Mouse (Mus musculus): ENCODE data around the gene Sass6. TPM values are rescaled to one million over a fixed set of nuclear protein-coding genes. Genes with fewer than 3 reads are reported as not detected.
"Not testable (repeated sequence)": the region's sequence is repeated elsewhere in the genome, so short reads cannot be mapped to it uniquely, and the experiment has no call there.

Sass6 gene
- polyA plus RNA-seq, 1 experiment: 14.6 TPM

DNA sequence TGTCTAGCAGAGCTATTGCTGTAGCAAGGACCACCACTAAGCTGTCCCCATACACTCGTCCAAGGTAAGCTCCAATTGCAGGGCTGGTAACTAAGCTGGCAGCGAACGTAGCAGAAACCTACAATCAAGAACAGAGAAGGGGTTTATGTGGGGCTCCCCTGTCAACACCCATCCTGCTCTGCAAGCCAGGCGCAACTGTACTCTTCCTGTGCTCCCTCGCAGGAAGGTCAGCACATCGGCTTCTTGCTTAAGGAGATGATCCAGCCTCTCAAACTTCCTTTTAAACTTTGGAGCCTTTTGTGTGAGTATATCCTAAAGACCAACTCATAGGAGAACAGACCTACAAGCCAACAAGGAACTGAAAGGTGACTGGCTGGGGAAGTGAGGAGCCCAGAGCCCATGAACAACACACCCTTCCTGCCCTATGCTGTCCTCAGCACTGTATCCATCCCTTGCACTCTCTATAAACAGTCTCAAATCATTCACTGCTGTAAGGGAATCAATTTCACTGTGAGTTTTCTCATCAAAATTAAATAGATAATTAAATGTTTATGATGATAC, 47.1 kb downstream of the Sass6 start:
- no peak for TF ChIP-seq POLR2A (IDR thresholded peaks at IDR 0.05; ENCODE audit: low read depth, low read length)
- no peak for TF ChIP-seq CTCF (IDR thresholded peaks at IDR 0.05; ENCODE audit: borderline replicate concordance, insufficient read depth, low read length)
- H3K27ac ChIP-seq (ENCODE audit: insufficient read depth, low read length): no peak overlapping the region
- no peak overlapping the region for H3K4me3 ChIP-seq (ENCODE audit: insufficient read depth, low read length)
- H3K4me1 ChIP-seq (ENCODE audit: control insufficient read depth, insufficient read depth, low read length): no peaks in the 10 kb centered on the region

GRCm38 (mm10) chr3:116642373-116642772, 47.6 kb downstream of the Sass6 start:
- Histone ChIP-seq H3K4me3 (ENCODE audit: insufficient read depth, low read length) (no peak overlapping the region), H3K4me1 (ENCODE audit: control insufficient read depth, insufficient read depth, low read length) (no peaks in the 10 kb centered on the region), H3K27ac (ENCODE audit: insufficient read depth, low read length) (no peak overlapping the region)
- no peak for TF ChIP-seq POLR2A (IDR thresholded peaks at IDR 0.05; ENCODE audit: low read depth, low read length)
- TF ChIP-seq CTCF (IDR thresholded peaks at IDR 0.05; ENCODE audit: borderline replicate concordance, insufficient read depth, low read length): no peak

DNA sequence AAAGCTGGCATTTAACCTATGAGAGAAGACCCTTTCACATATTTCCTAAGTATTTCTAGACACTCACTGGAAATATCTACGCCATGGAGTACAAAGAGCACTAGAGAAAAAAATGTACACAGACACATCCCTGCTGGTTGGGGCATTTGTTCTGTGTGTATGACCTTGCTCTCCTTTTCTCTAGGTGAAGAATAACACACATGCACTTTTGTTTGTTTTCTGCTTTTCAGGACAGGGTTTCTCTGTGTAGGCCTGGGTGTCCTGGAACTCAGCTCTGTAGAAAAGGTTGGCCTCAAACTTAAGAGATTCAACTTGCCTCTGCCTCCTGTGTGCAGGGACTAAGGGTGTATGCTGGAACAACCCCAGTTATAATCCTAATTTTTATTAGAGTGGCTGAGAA, 51.6 kb downstream of the Sass6 start:
- Histone ChIP-seq H3K4me1 (ENCODE audit: control insufficient read depth, insufficient read depth, low read length) (no peaks in the 10 kb centered on the region), H3K27ac (ENCODE audit: insufficient read depth, low read length) (no peak overlapping the region), H3K4me3 (ENCODE audit: insufficient read depth, low read length) (no peak overlapping the region)
- TF ChIP-seq CTCF (IDR thresholded peaks at IDR 0.05; ENCODE audit: borderline replicate concordance, insufficient read depth, low read length) (no peak), POLR2A (IDR thresholded peaks at IDR 0.05; ENCODE audit: low read depth, low read length) (no peak)

GRCm38 (mm10) chr3:116648805-116649204, 54.0 kb downstream of the Sass6 start:
- H3K4me3 ChIP-seq (ENCODE audit: insufficient read depth, low read length): no peak overlapping the region
- peaks cover 9% of the 10 kb centered on the region for H3K4me1 ChIP-seq (ENCODE audit: control insufficient read depth, insufficient read depth, low read length)
- TF ChIP-seq CTCF (IDR thresholded peaks at IDR 0.05; ENCODE audit: borderline replicate concordance, insufficient read depth, low read length): no peak
- no peak for TF ChIP-seq POLR2A (IDR thresholded peaks at IDR 0.05; ENCODE audit: low read depth, low read length)
- no peak overlapping the region for H3K27ac ChIP-seq (ENCODE audit: insufficient read depth, low read length)

- Histone ChIP-seq H3K4me3 (ENCODE audit: insufficient read depth, low read length) (no peak overlapping the region), H3K27ac (ENCODE audit: insufficient read depth, low read length) (no peak overlapping the region), H3K4me1 (ENCODE audit: control insufficient read depth, insufficient read depth, low read length) (peaks cover 9% of the 10 kb centered on the region)
- TF ChIP-seq POLR2A (IDR thresholded peaks at IDR 0.05; ENCODE audit: low read depth, low read length): no peak
- TF ChIP-seq CTCF (IDR thresholded peaks at IDR 0.05; ENCODE audit: borderline replicate concordance, insufficient read depth, low read length): no peak
These were observed 55.9 kb downstream of the Sass6 start for GRCm38 (mm10) chr3:116650698-116651097.

DNA sequence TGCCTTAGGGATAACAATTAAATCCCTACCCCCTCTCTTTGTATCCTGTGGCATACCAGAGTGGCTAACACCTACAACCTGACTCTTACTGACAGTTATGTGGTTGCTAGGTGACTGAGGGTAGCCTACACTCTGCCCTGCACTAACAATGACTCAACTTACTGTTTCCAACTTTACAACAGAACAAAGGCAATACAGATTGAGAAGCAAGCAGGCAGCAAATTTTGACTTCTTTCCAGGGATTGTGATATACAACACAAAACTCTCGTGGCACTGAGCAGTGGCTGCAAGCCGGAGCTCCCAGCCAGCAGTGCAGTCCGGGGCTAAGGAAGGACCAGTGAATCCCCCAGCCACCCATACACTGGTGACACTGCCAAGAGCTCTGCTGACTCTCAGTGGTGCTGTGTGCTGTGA, 57.3 kb downstream of the Sass6 start:
- Histone ChIP-seq H3K27ac (ENCODE audit: insufficient read depth, low read length) (no peak overlapping the region), H3K4me1 (ENCODE audit: control insufficient read depth, insufficient read depth, low read length) (peaks cover 10% of the 10 kb centered on the region), H3K4me3 (ENCODE audit: insufficient read depth, low read length) (no peak overlapping the region)
- no peak for TF ChIP-seq POLR2A (IDR thresholded peaks at IDR 0.05; ENCODE audit: low read depth, low read length)

GRCm38 (mm10) chr3:116653278-116653945, 58.6 kb downstream of the Sass6 start:
- Histone ChIP-seq H3K27ac (ENCODE audit: insufficient read depth, low read length) (no peak overlapping the region), H3K4me3 (ENCODE audit: insufficient read depth, low read length) (no peak overlapping the region), H3K4me1 (ENCODE audit: control insufficient read depth, insufficient read depth, low read length) (peaks cover 12% of the 10 kb centered on the region)
- TF ChIP-seq CTCF (IDR thresholded peaks at IDR 0.05; ENCODE audit: borderline replicate concordance, insufficient read depth, low read length): no peak
- no peak for TF ChIP-seq POLR2A (IDR thresholded peaks at IDR 0.05; ENCODE audit: low read depth, low read length)

DNA sequence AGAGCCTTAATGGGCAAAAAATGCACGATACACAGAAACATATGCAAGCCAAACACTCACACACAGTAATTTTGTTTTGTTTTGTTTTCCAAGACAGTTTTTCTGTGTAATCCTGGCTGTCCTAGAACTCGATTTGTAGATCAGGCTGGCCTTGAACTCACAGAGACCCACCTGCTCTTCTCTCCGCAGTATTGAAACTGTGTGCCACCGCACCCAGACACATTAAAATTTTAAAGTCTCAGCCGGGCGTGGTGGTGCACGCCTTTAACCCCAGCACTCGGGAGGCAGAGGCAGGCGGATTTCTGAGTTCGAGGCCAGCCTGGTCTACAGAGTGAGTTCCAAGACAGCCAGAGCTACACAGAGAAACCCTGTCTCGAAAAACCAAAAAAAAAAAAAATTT, 59.3 kb downstream of the Sass6 start:
- H3K4me3 ChIP-seq (ENCODE audit: insufficient read depth, low read length): not testable (repeated sequence)
- H3K4me1 ChIP-seq (ENCODE audit: control insufficient read depth, insufficient read depth, low read length): peaks cover 12% of the 10 kb centered on the region

DNA sequence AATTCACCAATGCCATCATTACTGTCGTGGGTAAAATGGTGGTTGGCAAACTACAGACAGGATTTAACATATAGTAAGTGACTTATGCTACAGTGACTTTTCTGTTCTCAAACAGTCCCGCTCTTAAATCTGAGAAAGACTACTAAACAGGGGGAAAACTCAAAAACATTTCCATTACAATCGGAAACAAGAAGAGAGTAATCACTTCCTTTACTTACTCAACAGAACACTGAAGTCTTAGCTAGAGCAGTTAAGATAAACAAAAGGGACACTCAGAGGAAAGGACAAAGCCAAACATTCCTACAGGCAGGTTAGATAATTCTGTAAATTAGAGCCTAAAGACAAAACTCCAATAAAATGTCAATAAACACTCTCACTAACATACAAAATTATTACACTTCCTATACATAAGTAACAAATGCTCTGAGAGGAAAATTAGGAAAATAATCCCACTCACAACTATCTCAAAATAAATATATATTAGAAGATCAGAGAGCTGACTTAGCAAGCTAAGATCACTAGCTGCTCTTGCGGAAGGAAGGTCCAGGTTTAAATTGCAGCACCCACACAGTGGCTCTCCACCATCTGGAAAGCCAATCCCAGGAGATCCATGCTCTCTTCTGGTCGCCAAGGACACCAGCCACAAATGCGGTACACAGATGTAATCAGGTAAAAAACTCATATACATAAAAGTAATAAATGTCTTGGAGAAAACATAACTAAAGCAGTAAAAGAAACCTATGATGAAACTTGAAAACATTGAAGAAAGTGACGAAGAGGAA, 61.6 kb downstream of the Sass6 start:
- Histone ChIP-seq H3K27ac (ENCODE audit: insufficient read depth, low read length) (no peak overlapping the region), H3K4me3 (ENCODE audit: insufficient read depth, low read length) (no peak overlapping the region), H3K4me1 (ENCODE audit: control insufficient read depth, insufficient read depth, low read length) (peaks cover 15% of the 10 kb centered on the region)
- no peak for TF ChIP-seq CTCF (IDR thresholded peaks at IDR 0.05; ENCODE audit: borderline replicate concordance, insufficient read depth, low read length)
- no peak for TF ChIP-seq POLR2A (IDR thresholded peaks at IDR 0.05; ENCODE audit: low read depth, low read length)

More for the DNA sequence above, 59.3 kb downstream of the Sass6 start:
- not testable (repeated sequence) for H3K27ac ChIP-seq (ENCODE audit: insufficient read depth, low read length)

- H3K4me3 ChIP-seq (ENCODE audit: insufficient read depth, low read length): no peak overlapping the region
- no peak overlapping the region for H3K27ac ChIP-seq (ENCODE audit: insufficient read depth, low read length)
- peaks cover 8% of the 10 kb centered on the region for H3K4me1 ChIP-seq (ENCODE audit: control insufficient read depth, insufficient read depth, low read length)
- TF ChIP-seq POLR2A (IDR thresholded peaks at IDR 0.05; ENCODE audit: low read depth, low read length) (no peak), CTCF (IDR thresholded peaks at IDR 0.05; ENCODE audit: borderline replicate concordance, insufficient read depth, low read length) (no peak)
These were observed 64.3 kb downstream of the Sass6 start for GRCm38 (mm10) chr3:116658928-116659565.
